Mouse (Mus musculus): Measurements from ENCODE around the gene Plekha7. TPM values are rescaled to one million over a fixed set of nuclear protein-coding genes. Genes with fewer than 3 reads are reported as not detected.
A peak's percentile ranks its signal among the peaks of the same experiment; 100 is the strongest.

Gene Plekha7
- polyA plus RNA-seq, 1 experiment, result 10.0 TPM

DNA sequence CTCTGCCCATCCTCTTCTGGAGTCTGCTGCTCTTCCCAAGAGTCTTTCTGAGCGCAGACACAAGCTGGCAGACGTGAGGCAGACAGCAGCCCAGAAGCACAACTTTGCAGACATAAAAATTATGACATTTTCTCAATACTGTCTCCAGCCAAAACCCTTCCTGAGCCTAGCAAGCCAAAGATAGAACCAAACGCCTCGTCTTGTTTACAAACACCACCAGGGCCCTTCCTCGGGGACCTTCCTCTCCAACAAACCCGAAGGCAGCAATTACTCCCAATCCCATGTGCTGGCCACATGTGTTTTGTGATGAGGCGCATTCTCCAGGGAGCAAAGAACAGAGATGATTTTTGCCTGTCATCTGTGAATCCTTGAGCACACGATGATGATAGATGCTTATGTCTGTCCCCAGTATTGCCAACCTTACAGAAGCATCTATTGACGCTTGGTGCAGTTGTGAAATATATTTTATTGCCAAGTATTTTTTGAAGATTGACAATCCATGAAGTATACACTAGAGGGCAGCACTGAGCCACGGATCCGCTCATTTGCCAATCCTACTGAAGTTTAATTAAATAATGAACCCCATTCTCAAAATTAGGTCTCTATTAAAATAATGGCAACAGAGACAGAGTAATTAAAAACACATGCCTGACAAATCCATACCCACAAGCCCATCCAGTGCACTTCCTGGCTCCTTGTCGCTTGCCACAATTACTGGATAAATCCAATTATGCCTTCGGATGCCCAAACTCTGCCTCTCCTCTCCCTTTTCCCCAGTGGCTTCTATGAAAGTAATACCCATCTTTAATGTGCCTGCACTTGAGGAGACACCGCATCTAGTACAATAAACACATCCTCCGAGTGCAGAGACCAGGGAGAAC lies 62.1 kb downstream of the Plekha7 start:
- no peak for TF ChIP-seq POLR2A (IDR thresholded peaks at IDR 0.05; ENCODE audit: borderline replicate concordance, extremely low read depth, low read depth, low read length)
- TF ChIP-seq CTCF (IDR thresholded peaks at IDR 0.05; ENCODE audit: insufficient read depth, low read length), result peak; percentile 30; the same call in 1 of the 2 replicates
- Histone ChIP-seq H3K4me1 (ENCODE audit: control insufficient read depth, insufficient read depth, low read length) (peaks cover 8% of the 10 kb centered on the region), H3K4me3 (replicated peaks; ENCODE audit: extremely low read depth, low read depth, low read length) (no peak overlapping the region)
- 24% methylated on average over 15 of the region's 15 CpGs for WGBS
- DNase-seq, result peak; percentile 13

DNA sequence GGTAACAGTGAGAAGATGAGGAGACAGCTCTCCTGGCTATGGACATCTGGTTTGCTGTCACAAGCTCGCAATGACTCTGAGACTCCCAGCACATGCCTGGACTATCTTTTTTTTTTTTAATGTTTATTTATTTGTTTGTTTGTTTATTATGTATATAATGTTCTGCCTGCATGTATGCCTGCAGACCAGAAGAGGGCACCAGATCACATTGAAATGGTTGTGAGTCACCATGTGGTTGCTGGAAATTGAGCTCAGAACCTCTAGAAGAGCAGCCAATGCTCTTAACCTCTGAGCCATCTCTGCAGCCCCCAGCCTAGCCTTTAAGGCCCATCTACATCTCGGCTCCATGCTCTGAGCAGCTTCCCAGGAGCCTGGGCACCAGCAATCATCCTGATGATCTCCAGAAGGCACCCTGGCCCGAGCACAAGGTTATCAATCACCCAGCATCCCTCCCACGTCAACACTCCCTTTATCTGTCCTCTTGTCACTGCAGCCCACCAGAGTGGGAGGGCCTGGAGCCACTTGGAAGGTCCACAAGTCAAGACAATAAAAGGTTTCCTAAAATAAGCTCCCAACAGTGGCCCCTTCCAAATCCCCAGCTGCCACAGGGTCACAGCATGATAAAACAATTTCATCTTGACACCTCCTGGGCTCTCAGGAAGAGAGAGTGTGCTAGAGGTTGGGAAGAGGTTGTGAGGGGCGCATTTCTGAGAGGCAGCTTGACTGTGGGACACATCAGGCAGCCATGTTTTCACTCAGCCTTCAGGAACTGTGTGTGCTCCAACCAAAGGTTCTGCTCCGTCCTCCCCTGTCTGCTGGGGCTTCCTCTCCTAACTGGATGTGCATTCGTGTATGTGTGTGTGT lies 63.6 kb downstream of the Plekha7 start:
- no peak for DNase-seq
- TF ChIP-seq POLR2A (IDR thresholded peaks at IDR 0.05; ENCODE audit: borderline replicate concordance, extremely low read depth, low read depth, low read length) (no peak), CTCF (IDR thresholded peaks at IDR 0.05; ENCODE audit: insufficient read depth, low read length) (no peak)
- Histone ChIP-seq H3K4me1 (ENCODE audit: control insufficient read depth, insufficient read depth, low read length) (peaks cover 8% of the 10 kb centered on the region), H3K4me3 (replicated peaks; ENCODE audit: extremely low read depth, low read depth, low read length) (no peak overlapping the region)
- WGBS, result 57% methylated on average over 7 of the region's 7 CpGs

GRCm38 (mm10) chr7:116242810-116243209 lies 65.4 kb downstream of the Plekha7 start:
- TF ChIP-seq POLR2A (IDR thresholded peaks at IDR 0.05; ENCODE audit: borderline replicate concordance, extremely low read depth, low read depth, low read length), result no peak
- TF ChIP-seq CTCF (IDR thresholded peaks at IDR 0.05; ENCODE audit: insufficient read depth, low read length), result no peak
- no peak for DNase-seq
- 77% methylated on average over 3 of the region's 3 CpGs for WGBS
- H3K4me1 ChIP-seq (ENCODE audit: control insufficient read depth, insufficient read depth, low read length), result peaks cover 8% of the 10 kb centered on the region
- no peak overlapping the region for H3K4me3 ChIP-seq (replicated peaks; ENCODE audit: extremely low read depth, low read depth, low read length)

DNA sequence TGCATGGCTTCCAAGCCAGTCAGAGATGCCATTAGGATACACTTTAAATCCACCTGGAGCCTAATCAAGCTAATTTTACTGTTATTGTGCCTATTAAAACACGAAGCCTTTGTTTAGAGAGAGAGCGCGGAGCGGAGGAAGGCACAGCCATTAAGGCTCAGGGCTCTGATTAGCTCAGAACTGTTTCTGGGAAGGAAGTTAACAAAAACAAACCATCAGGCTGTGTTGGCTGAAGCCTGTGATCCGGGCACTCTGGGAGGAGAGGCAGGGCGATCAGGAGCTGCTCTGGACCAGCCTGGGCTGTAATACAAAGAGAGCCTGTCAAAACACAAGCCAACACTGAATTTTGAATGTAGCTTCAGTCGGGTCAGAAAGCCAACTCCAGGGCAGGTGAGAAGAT lies 66.6 kb downstream of the Plekha7 start:
- 34% methylated on average over 7 of the region's 7 CpGs for WGBS
- Histone ChIP-seq H3K4me3 (replicated peaks; ENCODE audit: extremely low read depth, low read depth, low read length) (no peak overlapping the region), H3K4me1 (ENCODE audit: control insufficient read depth, insufficient read depth, low read length) (peaks cover 6% of the 10 kb centered on the region; the same call in 1 of the 2 replicates)
- no peak for DNase-seq
- TF ChIP-seq POLR2A (IDR thresholded peaks at IDR 0.05; ENCODE audit: borderline replicate concordance, extremely low read depth, low read depth, low read length) (no peak), CTCF (IDR thresholded peaks at IDR 0.05; ENCODE audit: insufficient read depth, low read length) (no peak)

DNA sequence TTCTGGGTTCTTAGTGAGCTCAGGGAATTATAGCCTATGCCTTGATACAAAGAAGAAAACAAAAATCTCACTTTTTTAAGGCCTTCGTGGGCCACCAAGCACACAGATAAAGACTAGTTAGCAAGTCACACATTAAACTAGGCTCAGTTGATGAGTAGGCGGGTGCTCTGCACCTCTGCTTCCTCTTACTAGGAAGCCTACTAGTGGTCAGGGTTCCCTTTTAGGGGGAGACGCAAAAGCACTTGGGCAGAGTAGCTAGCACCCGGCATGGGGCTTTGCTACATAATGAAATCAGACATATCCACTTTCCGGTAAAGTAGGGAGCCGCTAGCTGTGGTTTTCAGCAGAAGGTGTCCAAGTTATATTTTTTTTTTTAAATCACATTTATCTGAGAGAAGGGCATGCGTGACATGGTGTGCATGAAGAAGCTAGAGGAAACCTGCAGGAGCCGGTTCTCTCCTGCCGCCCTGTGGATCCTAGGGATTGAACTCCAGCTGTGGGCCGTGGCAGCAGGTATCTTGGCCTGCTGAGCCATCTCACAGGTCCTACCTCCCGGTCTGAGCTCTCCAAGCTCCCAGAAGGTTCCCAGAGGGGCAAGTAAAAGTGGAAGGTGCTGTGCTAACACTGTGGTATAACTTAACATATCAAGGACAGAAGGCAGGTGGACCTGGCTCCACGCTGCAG lies 67.2 kb downstream of the Plekha7 start:
- H3K4me1 ChIP-seq (ENCODE audit: control insufficient read depth, insufficient read depth, low read length), result peaks cover 2% of the 10 kb centered on the region; the same call in 1 of the 2 replicates
- 78% methylated on average over 12 of the region's 12 CpGs for WGBS
- H3K4me3 ChIP-seq (replicated peaks; ENCODE audit: extremely low read depth, low read depth, low read length), result no peak overlapping the region
- no peak for DNase-seq
- TF ChIP-seq POLR2A (IDR thresholded peaks at IDR 0.05; ENCODE audit: borderline replicate concordance, extremely low read depth, low read depth, low read length) (no peak), CTCF (IDR thresholded peaks at IDR 0.05; ENCODE audit: insufficient read depth, low read length) (no peak)

- TF ChIP-seq CTCF (IDR thresholded peaks at IDR 0.05; ENCODE audit: insufficient read depth, low read length), result no peak
- no peak for TF ChIP-seq POLR2A (IDR thresholded peaks at IDR 0.05; ENCODE audit: borderline replicate concordance, extremely low read depth, low read depth, low read length)
- DNase-seq, result no peak
- Histone ChIP-seq H3K4me3 (replicated peaks; ENCODE audit: extremely low read depth, low read depth, low read length) (no peak overlapping the region), H3K4me1 (ENCODE audit: control insufficient read depth, insufficient read depth, low read length) (peaks cover 2% of the 10 kb centered on the region; the same call in 1 of the 2 replicates)
- 79% methylated on average over 4 of the region's 4 CpGs for WGBS
Observed at GRCm38 (mm10) chr7:116240353-116240752, 67.8 kb downstream of the Plekha7 start.

GRCm38 (mm10) chr7:116238320-116238719 lies 69.9 kb downstream of the Plekha7 start:
- DNase-seq, result no peak
- peaks cover 2% of the 10 kb centered on the region; the same call in 1 of the 2 replicates for H3K4me1 ChIP-seq (ENCODE audit: control insufficient read depth, insufficient read depth, low read length)
- TF ChIP-seq CTCF (IDR thresholded peaks at IDR 0.05; ENCODE audit: insufficient read depth, low read length) (no peak), POLR2A (IDR thresholded peaks at IDR 0.05; ENCODE audit: borderline replicate concordance, extremely low read depth, low read depth, low read length) (no peak)
- WGBS, result 75% methylated on average over 4 of the region's 4 CpGs
- H3K4me3 ChIP-seq (replicated peaks; ENCODE audit: extremely low read depth, low read depth, low read length), result no peak overlapping the region

DNA sequence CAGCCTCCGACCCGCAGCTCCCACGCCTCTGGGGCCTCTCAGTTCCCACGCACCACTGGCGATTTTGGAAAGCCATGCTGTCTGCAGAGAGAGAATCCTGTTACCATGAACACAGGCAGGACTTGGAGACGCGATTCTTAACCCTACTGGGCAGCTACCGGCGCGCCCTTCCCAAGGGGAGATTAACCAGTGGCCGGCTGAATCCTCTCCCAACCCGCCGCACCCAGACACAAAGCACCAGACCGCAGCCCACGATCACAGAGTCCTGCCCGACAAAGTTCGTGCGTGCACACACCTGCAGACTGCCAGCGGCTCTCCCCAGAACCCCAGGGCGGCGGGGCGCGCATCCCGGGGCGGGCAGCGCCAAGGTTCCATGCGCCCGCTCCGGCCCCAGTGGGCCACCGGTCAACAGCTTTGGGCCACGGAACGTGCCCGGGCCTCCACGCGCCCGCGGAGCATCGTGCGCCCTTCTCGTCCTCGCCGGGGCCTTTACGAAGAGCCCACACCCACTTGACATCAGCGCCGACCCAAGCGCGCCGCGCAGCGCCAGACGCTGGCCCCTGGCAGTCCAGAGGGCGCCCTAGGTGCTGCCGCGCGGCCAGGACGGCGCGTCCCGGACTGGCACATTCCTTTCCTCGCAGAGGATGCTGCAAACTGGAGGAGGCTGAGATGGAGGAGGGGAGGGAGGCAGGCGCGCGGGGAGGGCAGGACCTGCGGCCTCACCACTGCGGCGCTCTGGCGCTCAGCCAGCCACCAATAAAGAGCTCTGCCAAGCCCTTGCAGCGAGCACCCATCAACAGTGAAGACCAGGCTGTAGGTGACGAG lies 70.8 kb downstream of the Plekha7 start:
- peak; percentile 20 for DNase-seq
- no peak overlapping the region for H3K4me3 ChIP-seq (replicated peaks; ENCODE audit: extremely low read depth, low read depth, low read length)
- H3K4me1 ChIP-seq (ENCODE audit: control insufficient read depth, insufficient read depth, low read length), result peaks cover 2% of the 10 kb centered on the region; the same call in 1 of the 2 replicates
- 2% methylated on average over 69 of the region's 69 CpGs for WGBS
- TF ChIP-seq POLR2A (IDR thresholded peaks at IDR 0.05; ENCODE audit: borderline replicate concordance, extremely low read depth, low read depth, low read length) (no peak), CTCF (IDR thresholded peaks at IDR 0.05; ENCODE audit: insufficient read depth, low read length) (no peak)

Measured in lung, adult 2 months (tissue).